Mouse (Mus musculus) erythroblast, embryonic 14.5 days (primary cell): ENCODE data around the gene Cenpo. TPM values are rescaled to one million over a fixed set of nuclear protein-coding genes. Genes with fewer than 3 reads are reported as not detected.
A peak's percentile ranks its signal among the peaks of the same experiment; 100 is the strongest.
"Not testable (repeated sequence)": the region's sequence is repeated elsewhere in the genome, so short reads cannot be mapped to it uniquely, and the experiment has no call there.

Experiments
- H3K27me3 ChIP-seq: 2 replicates; pipeline ENCODE4 v1.6.1; 2012; ENCODE audit warnings: inconsistent platforms; ENCODE audit not compliant: control insufficient read depth
- H3K36me3 ChIP-seq: 2 replicates; pipeline ENCODE4 v1.6.1; 2012; ENCODE audit warnings: mild to moderate bottlenecking, inconsistent platforms; ENCODE audit not compliant: control insufficient read depth
- H3K4me1 ChIP-seq: 2 replicates; pipeline ENCODE4 v1.6.1; 2012; ENCODE audit warnings: inconsistent platforms; ENCODE audit not compliant: control insufficient read depth
- H3K4me3 ChIP-seq: replicated peaks from 2 replicates; pipeline ENCODE3; 2012; ENCODE audit warnings: moderate library complexity, mild to moderate bottlenecking, inconsistent platforms
- H3K9me3 ChIP-seq: 2 replicates; pipeline ENCODE4 v1.6.1; 2012; ENCODE audit warnings: low read length, inconsistent platforms, mixed read lengths; ENCODE audit not compliant: control insufficient read depth
- GATA1 ChIP-seq: IDR thresholded peaks from 2 replicates; pipeline ENCODE4 v1.6.1; 2012; ENCODE audit warnings: low read length, inconsistent platforms, mixed read lengths
- TAL1 ChIP-seq: IDR thresholded peaks from 3 replicates; pipeline ENCODE4 v1.6.1; 2012; ENCODE audit warnings: low read length, inconsistent platforms, mixed read lengths
- polyA plus RNA-seq: library from polyadenylated mRNA; stranded (reverse); fragments of >175 nt; gene quantifications from 2 replicates; pipeline ENCODE4 v1.2.3, GENCODE M21; 2012

Cenpo gene
- polyA plus RNA-seq, 1 experiment = 0.41 TPM

DNA sequence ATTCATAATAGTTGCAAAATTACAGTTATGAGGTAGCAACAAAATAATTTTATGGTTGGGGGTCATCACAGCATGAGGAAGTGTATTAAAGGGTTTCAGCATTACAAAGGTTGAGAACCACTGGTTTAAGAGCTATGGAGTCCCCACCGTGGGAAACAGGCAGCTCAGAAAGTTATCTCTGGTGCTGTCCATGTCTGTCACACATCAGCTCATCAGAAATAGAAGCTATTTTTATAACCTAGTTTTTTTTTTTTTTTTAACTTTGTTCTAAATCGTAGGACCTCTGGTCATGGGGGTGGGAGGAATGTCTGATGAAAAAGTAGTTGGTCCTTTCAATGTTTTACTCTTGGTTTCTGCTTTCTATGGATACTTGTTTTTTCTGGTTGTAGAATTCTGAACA is 9.7 kb upstream of the Cenpo start:
- H3K4me3 ChIP-seq = no peak overlapping the region
- no peaks in the 10 kb centered on the region for H3K9me3 ChIP-seq
- H3K4me1 ChIP-seq = no peaks in the 10 kb centered on the region
- TF ChIP-seq GATA1 = no peak
- TF ChIP-seq TAL1 = no peak
- no peaks in the 10 kb centered on the region for H3K27me3 ChIP-seq
- no peaks in the 10 kb centered on the region for H3K36me3 ChIP-seq

DNA sequence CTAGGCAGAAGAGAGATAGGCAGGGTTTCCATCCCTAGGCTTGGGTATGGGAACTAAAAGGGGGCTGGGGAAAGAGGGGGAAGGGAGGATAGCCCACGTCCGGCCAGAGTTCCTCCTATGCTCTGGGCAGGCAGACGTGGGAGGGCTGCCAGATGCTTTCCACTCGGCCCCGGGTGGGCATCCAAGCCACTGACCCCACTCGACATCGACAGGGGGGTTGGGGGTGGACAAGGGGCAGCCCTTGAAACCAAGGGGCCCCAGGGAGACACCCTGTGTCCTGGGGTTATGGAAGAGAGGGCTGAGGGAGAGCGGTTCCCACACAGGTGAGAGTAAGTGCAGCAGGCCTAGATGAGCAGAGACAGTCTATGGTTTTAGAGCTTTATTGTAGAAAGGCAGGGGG is 6.2 kb upstream of the Cenpo start:
- not testable (repeated sequence) for H3K9me3 ChIP-seq, H3K27me3 ChIP-seq, H3K4me1 ChIP-seq, H3K36me3 ChIP-seq, H3K4me3 ChIP-seq

DNA sequence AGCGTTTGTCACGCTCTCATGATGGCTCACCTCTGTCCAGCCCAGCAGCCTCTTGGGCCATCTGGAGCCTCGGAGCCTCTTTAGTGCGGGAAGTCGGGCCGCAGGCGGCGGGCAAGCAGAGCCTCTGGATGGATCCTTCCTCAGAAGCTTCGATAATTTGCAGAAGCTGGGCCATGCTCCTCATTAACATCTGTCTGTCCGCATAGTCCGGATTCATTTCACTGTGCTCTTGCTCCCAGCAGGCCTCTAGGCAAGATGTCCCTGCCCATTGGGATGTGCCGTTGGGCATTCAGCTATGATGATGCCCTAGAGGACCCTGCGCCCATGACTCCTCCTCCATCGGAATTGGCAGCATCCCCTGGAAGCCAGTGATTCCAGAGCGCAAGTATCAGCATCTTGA is 3.4 kb upstream of the Cenpo start:
- H3K4me1 ChIP-seq = peaks cover 21% of the 10 kb centered on the region
- no peaks in the 10 kb centered on the region for H3K27me3 ChIP-seq
- no peak overlapping the region for H3K4me3 ChIP-seq
- H3K9me3 ChIP-seq = no peaks in the 10 kb centered on the region
- no peak for TF ChIP-seq GATA1
- TF ChIP-seq TAL1 = no peak
- H3K36me3 ChIP-seq = peaks cover 3% of the 10 kb centered on the region; the same call in 1 of the 2 replicates

DNA sequence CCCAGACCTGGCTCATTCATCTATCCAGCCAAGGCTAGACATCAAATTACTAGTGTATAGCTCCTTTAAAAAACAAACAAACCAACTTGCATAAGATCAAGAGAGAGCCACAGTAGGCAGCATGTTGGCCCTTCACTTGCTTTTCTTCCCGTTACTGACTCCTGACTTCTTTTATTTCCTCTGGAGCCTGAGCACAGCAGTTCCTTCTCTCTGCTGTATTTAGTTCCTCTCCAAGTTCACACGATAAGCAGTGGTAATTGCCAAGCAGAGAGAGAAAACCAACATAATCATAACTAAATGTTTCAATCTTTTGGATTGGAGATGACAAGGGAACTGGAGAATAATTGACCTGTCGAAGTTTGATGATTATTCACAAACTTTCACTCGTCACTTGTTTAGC is 1.3 kb downstream of the Cenpo start:
- Histone ChIP-seq H3K4me3 (peak overlapping the region; percentile 93), H3K4me1 (peaks cover 34% of the 10 kb centered on the region), H3K36me3 (peaks cover 44% of the 10 kb centered on the region), H3K9me3 (no peaks in the 10 kb centered on the region), H3K27me3 (no peaks in the 10 kb centered on the region)
- TF ChIP-seq GATA1 (no peak), TAL1 (no peak)

DNA sequence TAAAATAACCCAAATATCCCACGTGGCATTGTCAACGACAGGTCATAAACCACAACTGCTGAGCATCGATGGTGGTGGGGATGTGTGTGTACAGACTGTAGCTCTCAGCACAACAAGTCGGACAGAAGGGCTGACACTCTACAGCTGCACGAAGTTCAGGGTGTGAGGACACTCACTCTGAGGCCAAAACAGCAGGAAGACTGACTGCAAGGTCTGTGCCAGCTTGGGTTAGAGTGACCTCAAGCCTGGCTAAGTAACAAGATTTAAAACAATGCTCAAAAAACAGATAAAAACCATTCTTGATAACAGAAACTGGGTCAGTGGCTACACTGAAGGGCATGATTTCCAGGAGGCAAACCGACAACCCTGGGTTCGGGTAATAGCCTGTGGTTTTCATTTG is 3.9 kb downstream of the Cenpo start:
- TF ChIP-seq TAL1 (no peak), GATA1 (no peak)
- Histone ChIP-seq H3K4me1 (peaks cover 32% of the 10 kb centered on the region), H3K4me3 (no peak overlapping the region), H3K27me3 (no peaks in the 10 kb centered on the region), H3K36me3 (peaks cover 67% of the 10 kb centered on the region), H3K9me3 (no peaks in the 10 kb centered on the region)

DNA sequence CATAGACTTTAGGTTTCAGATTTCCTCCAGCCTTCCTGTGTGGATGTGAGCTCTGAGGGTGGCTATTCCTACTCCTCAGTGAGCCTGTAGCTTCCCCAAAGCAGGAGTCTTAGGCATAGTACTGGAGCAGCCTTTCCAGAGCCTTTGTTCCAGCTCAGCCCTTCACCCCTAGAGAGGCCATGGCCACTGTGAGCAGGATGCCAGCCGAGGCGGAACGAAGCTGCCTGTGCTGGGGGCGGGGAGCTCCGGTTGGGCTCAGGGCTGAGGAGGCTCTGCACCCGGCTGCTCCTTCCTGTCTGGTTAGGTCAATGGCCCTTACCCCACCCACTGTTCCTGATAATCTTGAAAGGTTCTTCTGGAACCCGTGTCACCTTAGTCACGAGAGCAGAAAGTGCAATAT is 21.2 kb downstream of the Cenpo start:
- Histone ChIP-seq H3K4me3 (no peak overlapping the region), H3K36me3 (peaks cover 87% of the 10 kb centered on the region), H3K4me1 (no peaks in the 10 kb centered on the region), H3K9me3 (no peaks in the 10 kb centered on the region), H3K27me3 (no peaks in the 10 kb centered on the region)
- TF ChIP-seq GATA1 = no peak
- no peak for TF ChIP-seq TAL1

DNA sequence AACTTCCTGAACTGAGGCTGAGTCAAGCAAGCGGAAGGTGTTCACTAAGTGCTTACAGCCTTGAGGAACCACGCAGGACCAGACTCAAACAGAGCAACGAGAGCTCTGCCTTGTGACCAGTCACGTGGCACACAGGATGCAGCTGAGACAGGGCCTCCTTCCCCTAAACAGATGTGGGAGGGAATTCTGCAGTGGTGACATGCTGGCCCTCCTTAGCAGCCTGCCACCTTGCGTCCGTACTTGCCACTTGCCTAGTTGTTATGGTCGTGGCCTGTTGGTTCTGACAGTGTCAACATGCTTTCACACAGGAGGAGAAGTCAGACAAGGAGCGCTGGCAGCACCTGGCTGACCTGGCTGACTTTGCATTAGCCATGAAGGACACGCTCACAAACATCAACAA is 22.9 kb downstream of the Cenpo start:
- no peaks in the 10 kb centered on the region for H3K9me3 ChIP-seq
- no peaks in the 10 kb centered on the region for H3K4me1 ChIP-seq
- no peaks in the 10 kb centered on the region for H3K27me3 ChIP-seq
- H3K4me3 ChIP-seq = no peak overlapping the region
- no peak for TF ChIP-seq TAL1
- TF ChIP-seq GATA1 = no peak
- peaks cover 78% of the 10 kb centered on the region for H3K36me3 ChIP-seq

DNA sequence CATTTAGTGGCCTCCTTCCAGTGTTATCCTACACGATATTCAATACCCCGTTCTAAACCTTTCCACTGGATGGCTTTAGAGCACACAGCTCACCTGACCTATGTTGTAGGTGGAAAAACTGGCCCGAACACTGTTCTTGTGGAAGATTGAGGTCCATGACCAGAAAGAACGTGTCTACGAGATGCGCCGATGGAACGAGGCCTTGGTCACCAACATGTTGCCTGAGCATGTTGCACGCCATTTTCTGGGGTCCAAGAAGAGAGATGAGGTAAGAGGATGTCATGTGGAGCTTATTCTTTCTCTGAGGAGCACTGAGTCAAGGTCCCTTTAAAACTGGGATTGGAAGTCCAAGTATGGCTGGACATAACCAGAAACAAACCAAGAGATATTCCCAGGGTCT is 24.9 kb downstream of the Cenpo start:
- Histone ChIP-seq H3K36me3 (peaks cover 60% of the 10 kb centered on the region), H3K4me1 (no peaks in the 10 kb centered on the region), H3K4me3 (no peak overlapping the region)

DNA sequence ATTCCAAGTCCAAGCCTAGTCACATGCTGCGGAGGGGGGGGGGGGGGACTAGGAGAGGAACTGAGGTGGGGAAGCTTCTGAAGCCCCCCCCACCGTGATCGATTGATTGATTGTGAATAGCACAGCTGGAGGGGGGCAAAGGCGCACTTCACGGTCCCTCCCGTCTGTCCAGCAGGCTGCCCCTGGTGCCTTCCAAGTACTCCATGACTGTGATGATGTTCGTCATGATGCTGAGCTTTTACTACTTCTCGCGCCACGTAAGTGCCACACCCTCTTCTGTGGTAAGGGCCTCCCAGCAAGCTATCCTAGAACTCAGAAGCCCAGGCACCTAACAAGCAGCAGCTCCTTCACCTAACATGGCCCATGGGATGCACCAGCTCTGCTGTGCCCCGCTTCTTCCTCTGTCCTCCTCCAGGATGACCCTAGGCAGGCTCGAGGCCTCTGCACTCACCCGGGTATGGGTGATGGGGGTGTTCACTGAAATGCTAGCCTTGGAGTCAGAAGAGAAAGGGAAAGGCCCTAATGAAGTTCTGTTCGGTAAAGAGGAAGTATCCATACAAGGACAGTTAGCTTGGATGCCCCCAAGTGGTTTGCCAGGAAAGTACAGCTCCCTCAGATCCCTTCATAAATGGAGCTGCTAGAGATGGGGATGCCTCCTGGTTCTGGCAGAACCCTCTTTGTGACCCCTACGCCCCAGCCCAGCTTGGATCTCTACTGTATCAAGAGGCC is 25.5 kb downstream of the Cenpo start:
- H3K27me3 ChIP-seq = no peaks in the 10 kb centered on the region
- TF ChIP-seq GATA1 = no peak
- TF ChIP-seq TAL1 = no peak
- no peak overlapping the region for H3K4me3 ChIP-seq
- H3K36me3 ChIP-seq = peaks cover 54% of the 10 kb centered on the region
- no peaks in the 10 kb centered on the region for H3K4me1 ChIP-seq
- no peaks in the 10 kb centered on the region for H3K9me3 ChIP-seq

More for the DNA sequence above, 24.9 kb downstream of the Cenpo start:
- TF ChIP-seq GATA1 = no peak
- no peak for TF ChIP-seq TAL1
- no peaks in the 10 kb centered on the region for H3K9me3 ChIP-seq
- no peaks in the 10 kb centered on the region for H3K27me3 ChIP-seq

DNA sequence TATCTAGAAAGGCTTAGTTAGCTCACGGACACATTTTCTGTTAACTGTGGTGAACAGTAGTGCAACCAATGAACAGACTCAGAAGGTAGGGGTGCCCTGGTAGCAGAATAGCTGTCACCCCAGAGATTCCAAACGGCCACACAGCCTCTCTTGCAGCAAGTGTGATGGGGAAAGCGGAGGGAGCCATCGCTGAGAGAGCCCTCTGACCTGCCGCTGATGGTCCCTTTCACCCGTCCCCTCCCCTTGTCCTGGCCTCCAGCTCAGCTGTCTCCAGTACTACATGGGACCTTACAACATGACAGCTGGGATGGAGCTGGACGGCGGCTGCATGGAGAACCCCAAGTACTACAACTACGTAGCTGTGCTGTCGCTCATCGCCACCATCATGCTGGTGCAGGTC is 28.0 kb downstream of the Cenpo start:
- Histone ChIP-seq H3K4me1 (no peaks in the 10 kb centered on the region), H3K27me3 (no peaks in the 10 kb centered on the region), H3K9me3 (no peaks in the 10 kb centered on the region), H3K4me3 (no peak overlapping the region), H3K36me3 (peaks cover 31% of the 10 kb centered on the region)
- no peak for TF ChIP-seq GATA1
- TF ChIP-seq TAL1 = no peak
